Mouse (Mus musculus): ENCODE measurements at regions not wholly inside any gene's neighbourhood (a gene's known extent, or its start where the extent isn't known, plus 50 kb on each side); places are given as distances from the start of the nearest gene placed in this dataset.

DNA sequence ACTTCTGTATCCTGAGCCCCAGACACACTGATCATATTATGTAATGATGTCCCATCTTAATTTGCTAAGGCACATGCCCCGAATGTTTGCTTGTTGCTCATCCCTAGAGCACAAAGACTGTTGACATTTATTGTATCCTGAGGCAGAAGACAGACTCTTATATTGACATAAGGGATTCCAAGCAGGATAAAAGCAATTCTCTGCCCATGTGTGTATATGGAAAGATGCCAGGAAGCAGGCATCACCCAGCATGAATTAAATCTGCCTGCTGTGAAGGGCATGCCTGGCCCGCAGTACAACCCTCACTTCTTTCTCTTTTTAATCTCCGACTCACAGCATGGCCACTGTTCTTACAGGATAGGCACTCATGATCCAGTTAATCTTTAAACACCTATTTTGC, 125.3 kb downstream of the Usp46 start:
- no peak overlapping the region for H3K4me2 ChIP-seq
- H3K36me3 ChIP-seq = no peaks in the 10 kb centered on the region
- H3K9ac ChIP-seq = no peak overlapping the region
- WGBS (ENCODE audit: insufficient replicate concordance) = 52% methylated on average over 3 of the region's 3 CpGs
- H3K4me3 ChIP-seq (replicated peaks) = no peak overlapping the region
- no peak overlapping the region for H3K27ac ChIP-seq
- DNase-seq (no peak), ATAC-seq (ENCODE audit: low read depth) (no peak)
- no peaks in the 10 kb centered on the region for H3K9me3 ChIP-seq (replicated peaks)
- H3K27me3 ChIP-seq = no peaks in the 10 kb centered on the region
- H3K4me1 ChIP-seq (replicated peaks) = no peaks in the 10 kb centered on the region

DNA sequence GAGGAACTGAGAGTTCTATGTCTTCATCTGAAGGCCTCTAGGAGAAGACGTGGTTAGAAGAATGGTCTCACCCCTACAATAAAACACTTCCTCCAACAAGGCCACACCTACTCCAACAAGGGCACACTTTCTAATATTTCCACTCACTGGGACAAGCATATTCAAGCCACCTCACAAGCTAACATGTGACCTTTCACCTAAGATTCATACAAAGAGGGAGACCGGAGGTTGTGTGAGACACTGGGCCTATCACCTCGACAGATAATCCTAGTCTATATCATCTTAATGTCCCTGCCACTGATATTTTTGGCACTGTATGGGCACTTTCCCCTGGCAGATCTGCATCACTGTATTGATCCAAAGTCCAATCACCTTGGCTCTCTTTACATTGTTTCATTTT, 122.6 kb downstream of the Usp46 start:
- DNase-seq (no peak), ATAC-seq (ENCODE audit: low read depth) (no peak)
- WGBS (ENCODE audit: insufficient replicate concordance) = 69% methylated on average over 3 of the region's 3 CpGs
- Histone ChIP-seq H3K36me3 (no peaks in the 10 kb centered on the region), H3K4me3 (replicated peaks) (no peak overlapping the region), H3K4me1 (replicated peaks) (no peaks in the 10 kb centered on the region), H3K27ac (no peak overlapping the region), H3K27me3 (no peaks in the 10 kb centered on the region), H3K9me3 (replicated peaks) (no peaks in the 10 kb centered on the region), H3K4me2 (no peak overlapping the region), H3K9ac (no peak overlapping the region)

DNA sequence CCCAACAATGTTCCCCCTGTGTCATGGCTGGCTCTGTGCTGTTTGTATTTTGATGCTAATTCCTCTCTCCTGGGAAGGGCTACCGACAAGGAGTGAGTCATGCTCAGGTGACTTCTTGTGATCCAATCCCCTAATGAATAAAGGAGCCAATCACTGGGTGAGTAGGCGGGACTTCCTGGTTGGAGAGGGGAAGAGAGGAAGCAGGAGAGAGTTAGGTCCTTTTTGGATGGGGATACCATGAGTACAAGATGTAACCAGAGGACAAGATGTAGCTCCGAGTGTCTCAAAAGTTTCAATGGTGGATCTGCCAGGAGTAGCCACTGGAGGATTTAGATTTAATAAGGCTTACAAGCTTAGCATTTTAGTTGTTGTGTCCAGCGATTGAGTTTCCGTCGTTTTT, 122.1 kb downstream of the Usp46 start:
- H3K9ac ChIP-seq = no peak overlapping the region
- 77% methylated on average over 6 of the region's 6 CpGs for WGBS (ENCODE audit: insufficient replicate concordance)
- no peak for ATAC-seq (ENCODE audit: low read depth)

DNA sequence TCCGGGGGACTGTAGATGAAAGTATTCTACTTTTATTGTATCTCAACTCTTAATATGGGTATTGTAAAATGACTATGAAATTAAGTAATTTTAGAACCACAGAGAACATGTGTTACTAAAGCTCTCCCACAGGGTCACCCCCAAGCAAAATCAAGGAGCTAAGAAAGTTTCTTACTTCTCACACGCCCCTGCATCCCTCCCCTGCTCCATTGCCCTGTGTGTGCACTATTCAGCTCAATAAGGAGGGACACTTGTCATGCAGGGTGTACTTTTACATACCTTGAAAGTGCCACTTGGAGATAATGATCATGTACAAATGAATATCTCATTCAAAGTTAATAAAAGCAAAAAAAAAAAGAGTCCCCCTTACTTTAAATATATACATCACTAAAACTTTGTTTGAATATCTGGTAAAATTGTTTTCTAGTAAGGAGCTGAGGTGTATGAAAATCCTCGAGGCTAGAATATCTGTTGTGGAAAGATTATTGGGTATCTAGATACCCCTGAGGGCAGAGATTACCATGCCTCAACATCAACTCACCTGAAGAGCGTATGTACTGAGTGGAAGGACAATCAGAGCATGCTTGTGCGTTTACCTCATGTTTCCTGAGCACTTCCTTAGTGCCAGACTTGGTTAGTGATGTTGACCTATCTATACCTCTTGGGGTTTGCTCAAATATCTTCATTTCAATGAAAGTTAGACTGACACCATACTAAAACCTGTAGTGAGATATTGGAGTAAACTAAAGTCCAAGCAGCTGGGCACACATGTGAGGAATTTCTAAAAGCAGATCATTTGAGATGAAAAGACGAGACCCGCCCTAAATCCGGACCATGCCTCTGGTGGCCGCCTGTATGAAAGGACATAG, 120.0 kb downstream of the Usp46 start:
- no peak overlapping the region for H3K4me3 ChIP-seq (replicated peaks)
- H3K9ac ChIP-seq = no peak overlapping the region
- 60% methylated on average over 9 of the region's 9 CpGs for WGBS (ENCODE audit: insufficient replicate concordance)
- DNase-seq (no peak), ATAC-seq (ENCODE audit: low read depth) (no peak)
- no peak overlapping the region for H3K4me2 ChIP-seq
- no peaks in the 10 kb centered on the region for H3K9me3 ChIP-seq (replicated peaks)
- no peaks in the 10 kb centered on the region for H3K36me3 ChIP-seq
- no peaks in the 10 kb centered on the region for H3K4me1 ChIP-seq (replicated peaks)
- H3K27ac ChIP-seq = no peak overlapping the region
- no peaks in the 10 kb centered on the region for H3K27me3 ChIP-seq

More for the DNA sequence above, 122.1 kb downstream of the Usp46 start:
- Histone ChIP-seq H3K4me2 (no peak overlapping the region), H3K27ac (no peak overlapping the region), H3K4me3 (replicated peaks) (no peak overlapping the region), H3K4me1 (replicated peaks) (no peaks in the 10 kb centered on the region), H3K9me3 (replicated peaks) (no peaks in the 10 kb centered on the region), H3K27me3 (no peaks in the 10 kb centered on the region), H3K36me3 (no peaks in the 10 kb centered on the region)
- DNase-seq = no peak

Measured in liver, embryonic 13.5 days (tissue).